Mouse (Mus musculus) brain, embryonic 14.5 days (tissue): ENCODE measurements around the gene Acp2. TPM values are rescaled to one million over a fixed set of nuclear protein-coding genes. Genes with fewer than 3 reads are reported as not detected.
A peak's percentile ranks its signal among the peaks of the same experiment; 100 is the strongest.

ENCODE experiments used
- DNase-seq: peaks from one replicate; pipeline ENCODE4 v3.0.0-alpha.2; 2011; ENCODE audit warnings: low read depth
- CTCF ChIP-seq: fragments of 200-500 bp; IDR thresholded peaks from 2 replicates; pipeline ENCODE4 v1.5.1; 2012; ENCODE audit warnings: inconsistent platforms, mild to moderate bottlenecking, moderate library complexity, borderline replicate concordance; ENCODE audit not compliant: insufficient read depth, insufficient read length; ENCODE audit errors: extremely low read depth
- POLR2A ChIP-seq: fragments of 200-500 bp; IDR thresholded peaks from 2 replicates; pipeline ENCODE4 v1.6.1; 2012; ENCODE audit warnings: mild to moderate bottlenecking, inconsistent platforms, borderline replicate concordance; ENCODE audit not compliant: poor library complexity, insufficient read depth, insufficient read length, severe bottlenecking; ENCODE audit errors: extremely low read depth
- polyA plus RNA-seq: library from polyadenylated mRNA; depleted of rRNA; stranded (reverse); fragments of >200 nt; gene quantifications from 2 replicates; pipeline ENCODE4 v1.2.3, GENCODE M21; 2012

Gene Acp2
- polyA plus RNA-seq, 1 experiment = 41.2 TPM

DNA sequence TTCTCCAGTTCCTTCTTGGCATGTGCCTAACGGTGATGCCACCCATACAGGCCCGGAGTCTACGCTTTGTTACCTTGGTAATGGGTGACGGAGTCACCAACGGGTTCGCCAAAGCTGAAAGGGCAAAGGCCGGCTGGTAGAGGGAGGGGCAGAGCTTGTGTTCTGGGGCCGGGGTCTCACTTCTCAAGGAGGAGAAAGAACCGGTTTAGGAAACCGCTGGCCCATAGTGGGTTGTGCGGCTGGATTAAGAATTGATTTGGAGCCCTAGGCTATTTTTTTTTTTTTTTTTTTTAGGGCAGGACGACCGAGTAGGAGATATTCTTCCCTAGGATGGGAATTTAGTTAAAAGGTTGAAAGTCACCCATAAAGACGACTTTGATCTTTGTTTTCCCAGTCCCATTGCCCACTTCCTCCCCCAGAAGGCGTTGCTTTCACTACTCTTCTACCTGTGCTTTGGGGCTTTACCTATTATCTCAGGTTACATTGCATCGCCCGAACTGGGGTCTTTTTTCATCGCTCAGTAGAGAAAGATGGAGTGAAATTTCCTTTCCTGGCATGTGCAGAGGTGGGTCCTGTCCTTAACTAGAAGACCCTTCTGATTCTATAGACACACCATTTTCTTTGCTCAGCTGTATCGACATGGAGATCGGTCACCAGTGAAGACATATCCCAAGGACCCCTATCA, 429 bp downstream of the Acp2 start:
- no peak for DNase-seq
- no peak for TF ChIP-seq POLR2A
- no peak for TF ChIP-seq CTCF

GRCm38 (mm10) chr2:91206254-91206775, 3.6 kb downstream of the Acp2 start:
- no peak for TF ChIP-seq CTCF
- no peak for TF ChIP-seq POLR2A
- DNase-seq = no peak

- DNase-seq = no peak
- TF ChIP-seq POLR2A (no peak), CTCF (no peak)
Observed at GRCm38 (mm10) chr2:91213311-91213710, 10.6 kb downstream of the Acp2 start.

DNA sequence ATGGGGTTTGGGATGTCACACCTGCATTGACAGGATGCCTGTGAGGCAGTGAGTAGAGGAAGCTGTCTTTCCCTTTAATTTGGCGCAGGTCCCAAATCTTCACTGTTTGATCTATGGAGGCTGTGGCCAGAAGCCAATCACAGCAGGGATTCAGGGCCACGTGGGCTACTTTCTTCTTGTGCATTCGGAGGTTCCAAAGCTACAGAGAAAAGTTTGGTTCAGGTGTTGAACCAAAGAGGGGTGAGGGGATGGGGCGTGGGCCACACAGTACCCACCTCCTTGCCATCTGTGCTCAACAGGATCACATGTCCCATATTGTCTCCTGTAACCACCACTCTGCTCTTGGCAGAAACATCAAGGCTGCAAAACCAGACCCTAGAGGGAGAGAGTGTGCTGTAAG, 14.3 kb downstream of the Acp2 start:
- no peak for TF ChIP-seq CTCF
- TF ChIP-seq POLR2A = no peak
- peak; percentile 51 for DNase-seq

DNA sequence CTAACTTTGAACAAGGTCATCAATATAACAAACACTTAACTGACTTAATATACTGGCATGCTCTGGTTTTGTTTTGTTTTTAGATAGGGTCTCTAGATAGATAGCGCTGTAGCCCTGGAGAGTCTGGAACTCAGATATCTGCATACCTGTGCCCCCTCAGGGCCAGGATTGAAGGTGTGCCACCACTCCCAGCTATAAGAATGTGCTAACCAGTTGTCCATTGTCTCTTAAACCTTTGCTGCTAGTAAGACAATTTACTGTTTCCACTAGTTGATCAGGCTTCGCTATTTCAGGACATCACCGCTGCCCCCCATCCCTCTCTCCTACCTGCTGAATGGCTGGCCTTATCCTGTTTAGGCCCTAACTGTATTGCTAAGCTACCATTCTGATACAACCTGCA, 17.8 kb downstream of the Acp2 start:
- TF ChIP-seq CTCF (no peak), POLR2A (no peak)
- no peak for DNase-seq

- DNase-seq = no peak
- no peak for TF ChIP-seq CTCF
- no peak for TF ChIP-seq POLR2A
Observed at GRCm38 (mm10) chr2:91223614-91224013, 20.9 kb downstream of the Acp2 start.

GRCm38 (mm10) chr2:91229735-91230134, 27.1 kb downstream of the Acp2 start:
- DNase-seq = no peak
- no peak for TF ChIP-seq POLR2A
- TF ChIP-seq CTCF = no peak

GRCm38 (mm10) chr2:91236601-91237510, 34.2 kb downstream of the Acp2 start, which contains the start of gene Ddb2:
TSS of gene Ddb2 (minus strand) at chr2:91236982.
- TF ChIP-seq CTCF (no peak), POLR2A (0 out of 2 replicates have a peak, but pooled peaks have one; percentile 27)
- peak; percentile 98 for DNase-seq

- peak; percentile 62 for DNase-seq
- peak; percentile 21; the same call in 1 of the 2 replicates for TF ChIP-seq CTCF
Observed at GRCm38 (mm10) chr2:91237511-91238080, 34.9 kb downstream of the Acp2 start.

DNA sequence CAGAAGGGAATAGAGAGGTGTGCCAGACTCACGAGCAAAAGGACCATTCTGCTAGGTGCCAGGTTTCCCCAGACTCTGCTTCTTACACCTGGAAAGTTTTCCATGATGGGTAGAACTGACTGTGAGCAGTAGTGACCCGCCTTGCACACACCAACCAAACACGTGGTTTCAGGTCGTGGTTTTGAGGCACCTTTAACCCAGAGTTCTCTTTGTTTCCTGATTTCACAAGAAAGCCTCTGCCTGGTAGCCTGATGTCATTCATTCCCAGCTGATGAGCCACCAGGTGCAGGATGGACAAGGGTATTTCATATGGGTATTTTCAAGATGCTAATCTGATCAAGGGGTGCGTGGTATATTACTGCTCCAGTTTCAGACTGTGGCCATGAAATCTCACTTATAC, 39.9 kb downstream of the Acp2 start:
- TF ChIP-seq POLR2A (no peak), CTCF (no peak)

GRCm38 (mm10) chr2:91243416-91243815, 40.7 kb downstream of the Acp2 start:
- no peak for TF ChIP-seq CTCF
- no peak for TF ChIP-seq POLR2A

More for the DNA sequence above, 39.9 kb downstream of the Acp2 start:
- DNase-seq = no peak

GRCm38 (mm10) chr2:91244557-91245228, 42.0 kb downstream of the Acp2 start:
- TF ChIP-seq CTCF (no peak), POLR2A (no peak)
- DNase-seq = no peak

More at GRCm38 (mm10) chr2:91243416-91243815, 40.7 kb downstream of the Acp2 start:
- peak; percentile 64 for DNase-seq
